Mouse (Mus musculus) G1E (cell line): Measurements from ENCODE around the gene Pofut1.

Experiments used
- CTCF ChIP-seq: IDR thresholded peaks from 2 replicates; pipeline ENCODE4 v1.5.1; 2012; ENCODE audit warnings: low read depth, low read length, inconsistent platforms, mixed read lengths
- GATA1 ChIP-seq: IDR thresholded peaks from 2 replicates; pipeline ENCODE4 v1.6.1; 2012; ENCODE audit warnings: borderline replicate concordance, low read length, inconsistent platforms, mixed read lengths
- GATA2 ChIP-seq: IDR thresholded peaks from 2 replicates; pipeline ENCODE4 v1.6.1; 2012; ENCODE audit warnings: low read depth, low read length, inconsistent platforms, borderline replicate concordance
- POLR2AphosphoS5 ChIP-seq: IDR thresholded peaks from 2 replicates; pipeline ENCODE4 v1.6.1; 2012; ENCODE audit warnings: low read depth, low read length, inconsistent platforms; ENCODE audit not compliant: insufficient replicate concordance
- TAL1 ChIP-seq: conservative IDR thresholded peaks from 2 replicates; pipeline ENCODE4 v1.6.1; 2012; ENCODE audit warnings: low read depth, low read length, inconsistent platforms, mixed read lengths

GRCm38 (mm10) chr2:153198485-153198884, 42.8 kb upstream of the Pofut1 start:
- TF ChIP-seq GATA1 (no peak), CTCF (no peak), POLR2AphosphoS5 (no peak), GATA2 (no peak), TAL1 (no peak)
